Mouse (Mus musculus): ENCODE measurements around the gene Shkbp1.

The Shkbp1 gene

GRCm38 (mm10) chr7:27355745-27356240 is at the start of gene Shkbp1:
Gene Shkbp1, minus strand, starts transcription at chr7:27356019.
- in situ Hi-C loops (cut with MboI; ENCODE audit: unreplicated experiment in 2 of 2): loop anchor here (5.0 kb wide), 1 partner anchor 92 kb away; the partner anchor contains the start of genes Blvrb (in 2 of the 2) and Sptbn4 (in 2 of the 2)

- in situ Hi-C loops (cut with MboI; ENCODE audit: unreplicated experiment in 2 of 2): loop anchor here in 1 of 2 experiments (25.0 kb wide), 1 partner anchor 533 kb away; the partner anchor contains the start of gene Zfp974
Measured at GRCm38 (mm10) chr7:27404203-27404942, 48.6 kb upstream of the Shkbp1 start.

DNA sequence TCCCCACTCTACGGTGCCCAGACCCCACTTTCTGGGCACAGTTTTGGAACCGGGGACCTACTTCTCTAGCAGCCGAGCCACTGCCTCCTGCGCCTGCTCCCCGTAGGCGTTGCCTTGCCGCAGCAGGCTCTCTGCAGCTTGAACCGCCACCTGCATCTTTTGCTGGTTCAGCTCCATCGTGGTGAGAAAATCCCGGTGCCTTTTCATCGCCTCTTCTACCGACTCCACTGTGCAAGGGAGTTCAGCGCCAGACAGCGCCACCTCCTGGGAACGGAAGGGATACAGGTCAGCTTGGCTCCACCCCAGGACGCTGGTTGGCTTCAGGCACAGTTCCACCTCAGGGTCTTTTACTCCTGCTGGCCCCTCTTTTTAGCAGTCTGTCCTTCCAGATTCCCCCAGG is 46.9 kb upstream of the Shkbp1 start:
- in situ Hi-C loops (cut with MboI; ENCODE audit: unreplicated experiment in 2 of 2): loop anchor here in 1 of 2 experiments (25.0 kb wide), 1 partner anchor 535 kb away; the partner anchor contains the start of gene Zfp974

DNA sequence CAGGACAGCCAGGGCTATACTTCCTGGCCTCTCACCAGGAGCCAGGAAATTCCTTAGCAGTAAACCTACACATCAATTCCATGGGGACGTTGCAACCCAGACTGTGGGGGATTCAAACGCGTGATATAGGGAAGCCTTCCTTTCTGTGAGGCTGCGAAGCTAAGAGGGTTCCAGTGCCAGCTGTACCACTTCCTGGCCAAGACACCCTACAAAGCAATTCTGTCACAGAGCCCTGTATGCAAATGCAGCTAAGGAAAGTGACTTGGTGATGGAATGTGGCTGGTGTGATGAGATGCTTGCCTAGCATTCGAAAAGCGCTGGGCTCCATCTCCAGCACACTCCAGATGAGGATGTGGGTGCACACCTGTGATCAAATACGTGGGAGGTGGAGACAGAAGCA is 44.7 kb upstream of the Shkbp1 start:
- in situ Hi-C loops (cut with MboI; ENCODE audit: unreplicated experiment in 2 of 2): loop anchor here in 1 of 2 experiments (25.0 kb wide), 1 partner anchor 537 kb away; the partner anchor contains the start of gene Zfp974

- in situ Hi-C loops (cut with MboI; ENCODE audit: unreplicated experiment in 2 of 2): no loop called here
Measured at GRCm38 (mm10) chr7:27397048-27397949, 41.5 kb upstream of the Shkbp1 start.

- in situ Hi-C loops (cut with MboI; ENCODE audit: unreplicated experiment in 2 of 2): no loop called here
Measured at GRCm38 (mm10) chr7:27396184-27397047, 40.6 kb upstream of the Shkbp1 start.

DNA sequence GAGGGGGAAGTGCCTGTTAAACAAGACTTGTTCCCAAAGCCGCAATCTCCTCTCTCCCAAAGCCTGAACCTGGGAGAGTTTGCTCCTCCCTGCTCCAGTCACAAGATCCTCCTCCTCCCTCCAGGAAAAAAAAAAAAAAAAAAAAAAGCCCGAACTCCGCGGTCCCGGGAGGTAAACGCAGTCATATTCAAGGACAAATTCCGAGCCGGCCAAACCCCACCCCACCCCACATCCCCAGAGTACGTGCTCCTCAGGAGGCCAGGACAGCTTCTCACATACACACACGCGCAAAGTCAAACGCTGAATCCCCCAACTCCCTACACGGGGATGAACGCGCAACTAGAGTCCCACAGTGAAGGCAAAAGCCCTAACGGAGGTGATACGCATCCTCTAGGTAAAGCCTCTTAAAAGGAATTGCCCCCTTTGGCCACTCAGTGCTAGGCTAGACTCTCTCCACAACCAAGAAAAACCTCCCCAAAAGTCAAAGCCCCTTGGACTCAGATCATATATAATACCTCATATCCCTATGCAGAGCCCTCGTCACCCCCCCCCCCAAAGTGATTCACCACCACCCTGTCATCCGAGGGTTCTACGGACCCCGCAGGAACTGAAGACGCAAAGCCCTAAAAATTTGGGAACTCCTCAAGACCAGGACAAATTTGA is 39.8 kb upstream of the Shkbp1 start:
- in situ Hi-C loops (cut with MboI; ENCODE audit: unreplicated experiment in 2 of 2): no loop called here

DNA sequence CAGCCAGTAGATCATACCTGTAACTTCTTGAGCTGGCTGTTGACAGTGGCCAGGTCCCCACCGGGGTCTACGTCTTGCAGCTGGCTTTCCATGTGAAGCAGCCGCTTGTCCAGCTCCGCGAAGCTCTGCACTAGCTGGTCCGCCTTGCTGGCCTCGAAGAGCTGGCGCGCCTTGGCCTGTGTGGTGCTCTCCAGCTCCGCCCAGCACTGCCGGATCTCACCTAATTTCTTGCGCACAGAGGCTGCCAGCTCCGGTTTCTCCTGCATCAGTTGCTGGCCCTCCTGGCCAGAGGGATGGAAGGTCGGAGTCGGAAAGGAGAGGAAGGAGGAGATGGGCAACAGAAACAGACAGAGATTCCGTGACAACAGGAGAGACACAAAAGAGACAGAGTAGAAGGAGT is 35.6 kb upstream of the Shkbp1 start:
- in situ Hi-C loops (cut with MboI; ENCODE audit: unreplicated experiment in 2 of 2): no loop called here

GRCm38 (mm10) chr7:27389213-27389612 is 33.4 kb upstream of the Shkbp1 start:
- in situ Hi-C loops (cut with MboI; ENCODE audit: unreplicated experiment in 2 of 2): loop anchor here (5.0 kb wide), 1 partner anchor 47 kb away; no protein-coding TSS in a partner anchor

DNA sequence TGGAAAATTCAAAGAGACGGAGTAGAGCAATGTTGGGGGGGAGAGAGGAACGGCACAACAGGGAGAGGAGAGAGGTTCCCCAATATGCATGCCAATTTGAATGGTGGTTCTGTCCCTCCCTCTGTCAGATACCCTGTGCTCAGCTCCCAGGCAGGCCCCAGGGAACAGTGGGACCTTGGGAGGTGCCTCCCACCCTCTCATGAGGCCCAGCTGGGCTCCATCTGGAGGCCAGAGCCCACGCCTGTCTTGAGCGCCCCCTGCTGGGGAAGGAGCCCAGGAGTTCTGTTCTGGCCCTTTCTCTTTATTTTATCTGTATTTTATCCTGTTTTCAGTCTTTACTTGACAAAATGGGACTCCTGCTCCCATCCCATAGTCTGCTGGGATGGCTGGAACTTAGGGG is 28.9 kb upstream of the Shkbp1 start:
- in situ Hi-C loops (cut with MboI; ENCODE audit: unreplicated experiment in 2 of 2): loop anchor here (5.0 kb wide), 1 partner anchor 42 kb away; no protein-coding TSS in a partner anchor

- in situ Hi-C loops (cut with MboI; ENCODE audit: unreplicated experiment in 2 of 2): no loop called here
Measured at GRCm38 (mm10) chr7:27384134-27384533, 28.3 kb upstream of the Shkbp1 start.

DNA sequence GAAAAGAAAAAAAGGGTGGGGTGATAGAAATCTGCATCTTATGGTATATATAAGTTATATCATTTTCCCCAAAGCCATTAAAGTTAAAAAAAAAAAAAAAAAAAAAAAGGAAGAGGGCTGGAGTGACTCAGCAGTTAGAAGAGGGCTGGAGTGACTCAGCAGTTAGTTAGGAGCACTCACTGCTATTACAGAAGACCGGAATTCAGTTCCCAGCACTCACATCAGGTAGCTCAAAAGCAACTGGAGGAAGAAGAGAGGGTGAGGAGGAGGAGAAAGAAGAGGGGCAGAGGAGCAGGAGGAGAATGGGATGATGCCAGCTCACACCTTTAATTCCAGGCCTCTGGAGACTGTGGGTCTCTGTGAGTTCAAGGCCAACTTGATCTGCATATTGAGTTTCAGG is 27.4 kb upstream of the Shkbp1 start:
- in situ Hi-C loops (cut with MboI; ENCODE audit: unreplicated experiment in 2 of 2): no loop called here

DNA sequence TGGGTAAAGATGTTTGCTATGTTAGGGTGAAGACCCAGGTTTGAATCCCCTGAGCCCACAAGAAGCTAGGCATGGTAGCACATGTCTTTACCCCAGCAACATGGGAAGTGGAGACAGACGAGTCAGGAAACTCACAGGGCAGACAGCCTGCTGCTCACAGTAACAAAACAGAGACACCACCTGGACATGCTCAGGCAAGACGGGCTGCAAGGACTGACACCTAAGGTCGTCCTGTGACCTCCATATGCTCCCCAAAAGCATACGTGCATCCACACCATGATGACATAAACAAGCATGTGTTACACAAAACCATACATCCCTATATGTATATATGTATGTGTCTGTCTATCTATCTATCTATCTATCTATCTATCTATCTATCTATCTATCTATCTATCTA is 25.7 kb upstream of the Shkbp1 start:
- in situ Hi-C loops (cut with MboI; ENCODE audit: unreplicated experiment in 2 of 2): no loop called here

DNA sequence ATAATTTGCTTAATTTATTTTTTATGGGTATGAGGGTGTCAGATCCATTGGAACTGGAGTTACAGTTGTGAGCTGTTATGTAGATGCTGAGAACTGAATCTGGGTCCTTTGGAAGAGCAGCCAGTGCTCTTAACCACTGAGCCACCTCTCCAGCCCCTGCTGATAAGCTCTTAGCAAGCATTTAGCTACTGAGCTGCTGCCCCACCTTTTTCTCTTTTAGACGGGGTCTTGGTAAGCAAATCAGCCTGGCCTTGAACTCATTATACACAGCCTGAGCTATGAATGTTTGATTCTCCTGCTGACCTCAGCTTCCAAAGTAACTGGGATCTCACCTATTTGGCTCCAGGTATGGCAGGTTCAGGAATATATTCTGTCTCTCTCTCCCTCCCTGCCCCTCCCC is 25.2 kb upstream of the Shkbp1 start:
- in situ Hi-C loops (cut with MboI; ENCODE audit: unreplicated experiment in 2 of 2): no loop called here

DNA sequence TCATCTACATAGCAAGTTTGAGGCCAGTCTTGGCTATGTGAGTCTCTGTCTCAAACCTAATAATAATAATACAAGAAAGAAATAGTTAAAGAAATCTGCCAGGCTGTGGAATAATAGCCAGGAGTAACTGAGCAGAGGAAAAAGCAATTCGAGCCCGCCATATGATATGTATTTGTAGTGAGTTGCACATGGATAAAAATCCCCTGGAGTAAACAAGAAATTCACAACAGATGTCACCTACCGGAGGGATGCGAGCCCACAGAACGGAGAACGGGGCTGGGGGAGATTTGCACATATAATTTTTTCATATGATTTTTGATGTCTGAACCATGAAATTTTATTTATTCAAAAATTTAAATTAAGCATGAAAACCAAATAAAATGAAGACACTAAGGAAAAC is 24.0 kb upstream of the Shkbp1 start:
- in situ Hi-C loops (cut with MboI; ENCODE audit: unreplicated experiment in 2 of 2): no loop called here

DNA sequence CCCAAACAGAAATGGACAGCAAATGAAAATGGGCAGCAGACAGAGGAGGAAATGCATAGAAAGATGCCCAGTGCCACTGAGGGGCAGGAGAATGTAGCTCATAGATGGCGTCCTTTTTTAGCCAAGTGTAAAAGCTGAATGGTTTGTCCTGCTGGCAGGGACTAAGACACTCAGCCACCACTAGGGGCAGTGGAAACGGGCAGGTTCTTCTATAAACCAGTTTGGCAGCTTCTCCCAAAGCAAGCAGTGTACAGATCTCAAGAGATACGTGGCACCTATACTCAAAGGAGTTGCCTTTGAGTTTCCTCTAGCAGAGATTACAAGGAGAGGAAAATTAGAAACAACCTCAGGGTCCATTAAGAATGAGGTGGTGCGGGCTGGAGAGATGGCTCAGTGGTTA is 22.6 kb upstream of the Shkbp1 start:
- in situ Hi-C loops (cut with MboI; ENCODE audit: unreplicated experiment in 2 of 2): no loop called here

GRCm38 (mm10) chr7:27375274-27375673 is 19.5 kb upstream of the Shkbp1 start:
- in situ Hi-C loops (cut with MboI; ENCODE audit: unreplicated experiment in 2 of 2): no loop called here

GRCm38 (mm10) chr7:27371715-27372462 is 16.1 kb upstream of the Shkbp1 start:
- in situ Hi-C loops (cut with MboI; ENCODE audit: unreplicated experiment in 2 of 2): no loop called here

- in situ Hi-C loops (cut with MboI; ENCODE audit: unreplicated experiment in 2 of 2): no loop called here
Measured at GRCm38 (mm10) chr7:27369111-27369510, 13.3 kb upstream of the Shkbp1 start.

Data from v-Abl transformed pro-B cells (cell line).